Mouse (Mus musculus) T-helper 17 cell (primary cell): ENCODE measurements around the gene Bcr.

ENCODE experiments used
- in situ Hi-C, 2 experiments: fragments of 300-600 bp; cut with MboI, MseI; formaldehyde crosslinking; loops; 1 replicate in 1 of 2; 2 replicates in 1 of 2; pipeline ENCODE4 v1.15.1; 2025; ENCODE audit warnings: high pct_unique_total_duplicates in 2 of 2

The Bcr gene

DNA sequence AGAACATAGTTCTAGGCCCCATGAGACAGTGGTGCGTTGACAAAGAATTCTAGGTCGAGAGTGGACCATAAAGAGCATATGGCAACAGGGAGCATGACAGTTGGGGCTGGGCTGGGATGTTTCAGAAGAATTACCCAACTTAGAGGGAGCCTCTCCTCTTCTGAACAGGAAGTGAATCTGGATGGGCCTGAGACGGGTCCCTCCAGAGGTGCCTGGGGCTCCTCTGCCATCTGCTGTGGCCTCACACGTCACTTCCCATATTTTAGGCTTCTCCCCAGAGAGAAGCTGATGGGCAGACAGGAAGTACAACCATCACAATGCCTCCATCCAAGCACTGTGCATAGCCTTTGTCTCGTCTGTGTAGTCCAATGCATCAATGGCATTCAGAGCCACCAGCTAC, 4.7 kb upstream of the Bcr start:
- in situ Hi-C loops, result loop anchor here (5.0 to 10.0 kb wide), 2 partner anchors 97 to 769 kb away; partner anchors contain the start of gene Gstt4 (in 1 of the 2)

DNA sequence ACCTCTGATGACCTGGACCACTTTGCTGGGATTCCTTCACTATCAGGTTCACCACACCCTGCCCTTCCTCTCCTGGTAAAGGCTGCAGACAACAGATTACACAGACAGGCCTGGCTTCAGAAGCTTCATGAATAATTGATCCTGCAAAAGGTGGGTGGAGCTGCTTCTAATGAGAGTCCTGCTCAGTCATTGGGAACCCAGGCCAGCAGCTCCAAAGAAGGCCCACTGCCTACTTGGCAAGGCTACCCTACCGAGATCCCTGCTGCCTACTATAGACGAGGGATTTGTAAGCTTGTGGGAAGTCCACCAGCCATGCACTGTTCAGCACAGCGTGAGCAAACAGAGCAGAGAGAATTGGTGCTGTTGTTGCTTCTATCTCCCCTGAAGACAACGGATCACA, 4.1 kb upstream of the Bcr start:
- in situ Hi-C loops, result loop anchor here (5.0 to 10.0 kb wide), 2 partner anchors 96 to 769 kb away; partner anchors contain the start of gene Gstt4 (in 1 of the 2)

DNA sequence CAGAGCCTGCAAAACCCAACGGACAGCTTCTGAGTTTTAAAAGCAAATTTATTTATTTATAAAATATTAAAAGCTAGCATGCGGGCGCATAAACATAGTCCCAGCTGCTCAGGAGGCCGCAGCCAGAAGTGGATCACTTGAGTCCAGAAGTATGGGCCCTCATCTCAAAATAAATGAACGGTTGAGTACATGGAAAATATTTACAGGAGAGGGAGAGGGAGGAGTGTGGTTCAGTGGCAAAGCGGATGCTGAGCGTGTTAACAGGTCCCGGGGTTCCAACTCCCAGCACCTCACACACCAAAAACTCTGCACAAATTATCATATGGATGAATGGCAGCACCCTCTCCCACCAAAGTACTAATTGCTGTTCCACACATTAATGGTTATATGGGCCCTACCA, 2.1 kb upstream of the Bcr start:
- in situ Hi-C loops, result loop anchor here (5.0 to 10.0 kb wide), 2 partner anchors 94 to 766 kb away; partner anchors contain the start of gene Gstt4 (in 1 of the 2)

DNA sequence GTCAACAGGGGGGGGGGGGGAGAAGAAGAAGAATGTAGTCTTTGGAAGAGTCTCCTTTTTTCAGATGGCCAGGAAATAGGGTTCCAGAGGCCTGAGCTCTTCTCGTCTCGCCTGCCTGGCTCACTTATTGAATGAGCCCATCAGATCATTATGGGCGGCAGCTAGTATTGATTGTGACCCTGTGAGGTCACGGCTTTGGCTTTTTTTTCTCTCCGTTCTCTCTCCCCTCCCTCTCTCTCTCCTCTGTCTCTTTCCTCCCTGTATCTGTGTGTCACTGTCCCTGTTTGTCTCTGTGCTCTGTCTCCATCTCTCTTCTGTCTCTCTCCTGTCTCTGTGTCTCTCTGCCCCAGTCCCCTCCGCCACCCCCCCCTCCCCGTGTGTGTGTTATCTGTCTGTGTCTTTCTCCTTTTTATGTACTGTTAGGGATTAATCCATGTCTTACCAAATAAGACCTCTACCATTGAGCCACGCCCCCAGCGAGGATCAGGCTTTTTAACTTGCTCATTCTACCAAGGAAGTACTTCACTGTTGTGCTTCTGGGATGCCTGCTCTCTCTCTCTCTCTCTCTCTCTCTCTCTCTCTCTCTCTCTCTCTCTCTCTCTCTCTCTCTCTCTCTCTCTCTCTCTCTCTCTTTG, 1.5 kb upstream of the Bcr start:
- in situ Hi-C loops, result loop anchor here (5.0 to 10.0 kb wide), 2 partner anchors 93 to 766 kb away; partner anchors contain the start of gene Gstt4 (in 1 of the 2)

DNA sequence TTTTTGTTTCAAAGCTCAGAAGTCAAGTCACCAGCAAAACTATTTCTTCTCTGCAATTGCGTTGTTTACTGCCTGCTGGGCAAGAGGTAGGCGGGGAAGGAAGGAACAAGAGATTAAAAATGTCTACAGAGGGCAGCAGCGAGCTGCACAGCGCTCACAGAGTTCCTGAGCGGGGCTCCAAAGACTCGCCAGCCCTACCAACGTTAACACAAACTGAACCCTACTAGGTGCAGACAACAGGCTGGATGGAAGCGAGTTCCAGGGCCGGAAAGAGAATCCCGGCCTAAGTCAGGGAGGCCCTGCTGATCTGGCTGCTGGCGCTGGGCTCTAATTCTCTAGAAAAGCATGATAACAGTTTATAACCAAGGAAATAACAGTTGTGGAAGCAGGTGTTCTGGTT, 996 bp upstream of the Bcr start:
- in situ Hi-C loops, result loop anchor here (5.0 to 10.0 kb wide), 2 partner anchors 93 to 765 kb away; partner anchors contain the start of gene Gstt4 (in 1 of the 2)

DNA sequence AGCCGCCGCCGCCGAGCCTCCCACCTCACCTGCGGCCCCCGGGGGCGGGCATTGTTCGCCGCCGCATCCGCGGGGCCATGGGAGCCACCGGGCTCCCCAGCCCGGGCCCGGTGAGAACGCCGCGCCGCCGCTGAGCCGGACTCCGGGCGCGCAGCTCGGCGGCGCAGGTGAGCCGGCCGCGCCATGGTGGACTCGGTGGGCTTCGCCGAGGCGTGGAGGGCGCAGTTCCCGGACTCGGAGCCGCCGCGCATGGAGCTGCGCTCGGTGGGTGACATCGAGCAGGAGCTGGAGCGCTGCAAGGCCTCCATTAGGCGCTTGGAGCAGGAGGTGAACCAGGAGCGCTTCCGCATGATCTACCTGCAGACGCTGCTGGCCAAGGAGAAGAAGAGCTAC, 447 bp downstream of the Bcr start:
- in situ Hi-C loops, result loop anchor here (5.0 kb wide), 2 partner anchors 41 to 421 kb away; no protein-coding TSS in a partner anchor

DNA sequence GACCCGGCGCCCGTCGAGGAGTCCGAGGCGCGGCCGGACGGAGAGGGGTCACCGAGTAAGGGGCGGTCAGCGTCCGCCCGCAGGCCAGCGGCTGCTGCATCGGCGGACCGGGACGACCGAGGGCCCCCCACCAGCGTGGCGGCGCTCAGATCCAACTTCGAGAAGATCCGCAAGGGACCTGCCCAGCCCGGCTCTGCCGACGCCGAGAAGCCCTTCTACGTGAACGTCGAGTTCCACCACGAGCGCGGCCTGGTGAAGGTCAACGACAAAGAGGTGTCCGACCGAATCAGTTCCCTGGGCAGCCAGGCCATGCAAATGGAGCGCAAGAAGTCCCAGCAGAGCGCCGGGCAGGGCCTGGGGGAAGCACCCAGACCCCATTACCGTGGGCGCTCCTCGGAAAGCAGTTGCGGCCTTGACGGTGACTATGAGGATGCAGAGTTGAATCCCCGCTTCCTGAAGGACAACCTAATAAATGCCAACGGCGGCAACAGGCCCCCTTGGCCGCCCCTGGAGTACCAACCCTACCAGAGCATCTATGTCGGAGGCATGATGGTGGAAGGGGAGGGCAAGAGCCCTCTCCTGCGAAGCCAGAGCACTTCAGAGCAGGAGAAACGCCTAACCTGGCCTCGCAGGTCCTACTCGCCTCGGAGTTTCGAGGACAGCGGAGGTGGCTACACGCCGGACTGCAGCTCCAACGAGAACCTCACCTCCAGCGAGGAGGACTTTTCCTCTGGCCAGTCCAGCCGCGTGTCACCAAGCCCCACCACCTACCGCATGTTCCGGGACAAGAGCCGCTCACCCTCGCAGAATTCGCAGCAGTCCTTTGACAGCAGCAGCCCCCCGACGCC, 1.2 kb downstream of the Bcr start:
- in situ Hi-C loops, result loop anchor here (5.0 kb wide), 2 partner anchors 41 to 421 kb away; no protein-coding TSS in a partner anchor

DNA sequence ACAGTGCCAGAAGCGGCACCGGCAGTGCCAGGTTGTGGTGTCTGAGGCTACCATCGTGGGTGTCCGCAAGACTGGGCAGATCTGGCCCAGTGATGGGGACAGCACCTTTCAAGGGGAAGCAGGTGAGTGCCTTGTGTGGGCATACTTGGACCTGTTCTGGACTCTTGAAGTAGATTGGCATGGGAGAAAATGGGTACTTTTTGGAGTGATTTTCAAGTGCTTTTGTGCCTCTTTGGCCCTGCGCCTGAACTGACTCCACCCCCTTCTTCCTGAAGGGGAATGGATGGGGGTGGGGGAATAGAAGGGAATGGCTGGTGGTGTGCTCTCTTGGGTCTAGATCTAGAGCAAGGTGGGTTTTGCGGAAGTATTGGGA, 1.8 kb downstream of the Bcr start:
- in situ Hi-C loops, result loop anchor here (5.0 kb wide), 2 partner anchors 40 to 420 kb away; no protein-coding TSS in a partner anchor

DNA sequence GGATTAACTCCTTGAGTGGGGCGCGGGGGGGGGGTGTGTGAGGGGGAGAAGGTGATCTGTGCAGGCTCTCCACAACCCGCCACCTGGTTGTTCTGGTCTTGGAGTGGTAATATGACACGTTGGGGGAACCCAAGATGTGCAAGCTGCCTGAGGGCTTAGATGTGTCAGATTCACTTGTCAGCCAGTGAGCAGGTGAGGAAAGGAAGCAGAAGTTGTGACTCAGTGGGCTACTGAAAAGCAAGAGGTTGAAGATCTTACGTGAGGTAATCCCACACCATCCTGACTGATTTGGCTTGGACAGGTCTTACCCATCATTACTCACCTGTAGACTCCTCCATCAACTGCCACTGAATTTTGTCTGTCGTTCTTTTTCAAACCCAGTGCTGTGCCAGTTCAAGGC, 2.2 kb downstream of the Bcr start:
- in situ Hi-C loops, result loop anchor here (5.0 kb wide), 2 partner anchors 40 to 420 kb away; no protein-coding TSS in a partner anchor

DNA sequence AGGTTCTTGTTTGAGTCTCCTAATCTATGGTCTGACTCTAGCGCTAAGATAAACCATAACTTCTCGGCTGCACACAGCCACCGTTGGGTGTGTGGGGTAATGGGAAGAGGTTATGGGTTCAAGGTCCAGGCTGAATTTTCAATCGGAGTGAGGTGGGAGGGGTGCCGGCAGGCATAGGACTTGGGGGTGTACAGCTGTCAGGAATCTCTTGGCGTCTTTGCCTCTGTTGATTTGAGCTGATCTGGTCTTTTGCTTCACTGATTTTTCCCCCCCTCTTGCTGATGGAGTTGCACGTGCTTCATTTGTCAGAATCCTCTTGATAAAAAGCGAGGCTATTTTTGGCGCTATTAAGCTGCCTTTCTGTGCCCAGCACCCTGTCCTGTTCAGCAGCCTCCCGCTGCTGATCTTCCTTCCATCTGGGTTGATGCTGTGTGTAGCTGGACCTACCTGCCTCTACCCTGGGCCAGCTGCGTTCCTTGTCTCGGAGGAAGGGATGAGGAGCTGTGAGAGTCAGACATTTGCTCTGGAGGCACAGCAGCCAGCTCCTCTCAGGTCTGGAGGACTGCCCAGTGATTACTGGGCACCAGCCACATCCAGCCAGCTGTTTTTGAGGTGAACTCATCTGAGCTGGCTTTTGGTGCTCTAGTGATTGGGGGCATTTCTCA, 3.0 kb downstream of the Bcr start:
- in situ Hi-C loops, result loop anchor here (5.0 kb wide), 2 partner anchors 39 to 419 kb away; no protein-coding TSS in a partner anchor

DNA sequence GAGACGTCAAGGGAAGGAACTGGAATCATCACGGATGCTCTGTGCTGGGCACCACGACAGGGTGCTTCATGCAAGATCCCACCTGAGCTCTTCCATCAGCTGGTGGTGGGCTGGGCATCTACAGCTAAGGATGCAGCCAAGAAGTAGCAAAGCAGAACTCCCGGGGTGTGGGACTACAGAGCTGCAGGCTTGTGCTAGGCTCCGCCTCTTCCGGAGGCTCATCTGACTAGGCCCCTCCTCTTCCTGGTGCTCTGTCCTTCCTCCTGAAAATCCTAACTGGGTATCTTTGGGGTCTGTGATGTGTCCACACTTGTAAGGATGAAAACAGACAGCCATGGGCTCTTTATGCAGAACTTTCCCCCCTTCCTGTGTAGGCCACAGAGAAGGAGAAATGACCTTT, 5.3 kb downstream of the Bcr start:
- in situ Hi-C loops, result no loop called here

DNA sequence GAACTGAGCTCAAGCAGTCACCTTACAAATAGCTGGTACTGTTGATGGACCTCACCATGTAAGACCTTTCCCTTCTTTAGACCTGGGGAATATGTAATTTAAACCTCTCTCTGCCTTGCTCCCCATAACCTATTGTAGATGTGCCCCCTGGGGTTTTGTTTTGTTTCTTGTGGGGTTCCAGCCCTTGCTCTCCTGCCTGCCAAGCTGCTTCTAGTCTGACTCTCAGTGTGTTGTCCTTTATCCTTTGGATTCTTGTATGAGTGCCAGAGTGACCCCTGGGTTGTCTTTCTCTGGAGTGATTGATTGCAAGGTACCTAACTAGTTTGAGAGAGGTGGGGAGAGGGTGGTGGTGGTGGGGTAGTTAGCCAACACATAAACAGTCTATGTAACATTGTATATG, 7.1 kb downstream of the Bcr start:
- in situ Hi-C loops, result no loop called here

DNA sequence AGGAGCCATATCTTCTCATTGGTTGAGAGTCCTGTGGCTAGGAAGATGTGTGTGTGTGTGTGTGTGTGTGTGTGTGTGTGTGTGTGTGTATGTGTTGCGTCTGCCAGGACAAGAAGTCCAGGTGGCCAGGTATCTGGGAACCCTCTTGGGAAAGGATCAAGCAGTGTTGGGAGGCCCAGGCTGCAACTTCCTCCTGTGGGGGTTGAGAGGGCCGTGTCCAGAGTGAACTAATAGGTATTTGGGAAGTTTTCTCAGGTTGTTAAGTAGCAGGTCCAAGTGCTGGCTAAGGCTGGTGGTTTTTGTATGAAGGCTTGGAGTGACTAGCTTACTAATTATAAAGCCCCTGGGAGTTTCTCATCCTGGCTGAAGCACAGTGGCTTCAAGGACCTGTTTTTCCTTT, 7.7 kb downstream of the Bcr start:
- in situ Hi-C loops, result no loop called here

DNA sequence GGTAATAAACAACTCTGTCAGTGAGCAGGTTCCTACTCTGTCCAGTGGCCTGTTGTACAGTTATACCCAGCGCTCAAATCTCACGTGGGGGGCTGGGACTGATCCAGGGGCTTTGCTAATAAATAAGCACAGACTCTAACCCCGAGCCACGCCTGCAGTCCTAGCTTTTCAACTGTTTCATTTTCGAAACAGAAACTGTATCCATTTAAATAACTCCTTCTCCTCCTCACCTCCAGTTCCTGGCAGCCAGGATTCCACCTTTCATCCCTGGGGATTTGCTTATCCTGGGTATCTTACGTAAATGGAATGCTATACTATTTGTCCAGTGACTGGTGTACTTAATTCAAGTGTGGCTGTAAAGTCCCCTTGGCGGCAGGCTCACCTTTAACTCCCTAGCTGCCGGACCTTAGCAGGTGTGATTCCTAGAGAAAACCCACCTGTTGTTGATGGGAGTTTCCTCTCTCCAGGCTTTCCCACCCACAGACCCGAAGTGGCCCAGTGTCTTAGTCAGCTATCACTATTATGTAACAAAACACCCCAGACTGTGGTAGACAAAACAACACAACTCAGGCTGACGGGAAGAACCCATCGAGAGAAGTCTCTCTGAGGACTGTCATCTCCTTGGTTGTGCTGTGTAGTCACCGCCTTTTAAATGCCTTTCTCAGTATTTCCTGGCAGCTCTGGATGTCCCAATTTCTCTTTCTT, 8.4 kb downstream of the Bcr start:
- in situ Hi-C loops, result no loop called here

DNA sequence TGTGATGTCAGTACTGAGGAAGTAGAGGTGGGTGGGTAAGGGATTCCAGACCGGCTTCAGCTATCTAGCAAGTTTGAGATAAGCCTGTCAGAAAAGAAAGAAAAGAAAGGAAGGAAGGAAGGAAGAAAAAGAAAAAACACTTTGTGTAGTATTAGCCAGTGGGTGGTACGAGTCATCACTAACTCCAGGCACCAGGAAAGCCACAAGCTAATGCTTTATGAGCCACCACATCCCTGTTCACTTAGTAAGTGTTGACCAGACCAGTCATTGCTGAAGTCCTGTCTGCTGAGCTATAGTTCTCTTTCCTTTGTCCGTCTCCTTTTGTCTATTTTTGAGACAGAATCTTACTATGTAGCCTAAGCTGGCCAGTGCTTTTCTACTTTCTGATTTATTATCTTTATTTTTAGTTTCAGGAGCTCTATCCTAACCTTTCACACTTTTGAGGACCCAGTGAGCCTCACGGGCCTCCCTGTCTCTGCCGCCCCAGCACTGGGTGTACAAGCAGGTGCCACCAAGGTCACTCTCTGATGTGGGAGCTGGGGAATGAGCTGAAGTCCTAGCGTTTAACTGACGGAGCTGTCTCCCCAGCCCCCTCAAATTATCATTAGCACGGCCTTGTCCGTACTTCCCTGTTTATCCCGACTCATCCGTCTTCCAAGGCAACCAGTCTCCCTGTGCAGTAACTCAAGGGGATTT, 10.0 kb downstream of the Bcr start:
- in situ Hi-C loops, result no loop called here

DNA sequence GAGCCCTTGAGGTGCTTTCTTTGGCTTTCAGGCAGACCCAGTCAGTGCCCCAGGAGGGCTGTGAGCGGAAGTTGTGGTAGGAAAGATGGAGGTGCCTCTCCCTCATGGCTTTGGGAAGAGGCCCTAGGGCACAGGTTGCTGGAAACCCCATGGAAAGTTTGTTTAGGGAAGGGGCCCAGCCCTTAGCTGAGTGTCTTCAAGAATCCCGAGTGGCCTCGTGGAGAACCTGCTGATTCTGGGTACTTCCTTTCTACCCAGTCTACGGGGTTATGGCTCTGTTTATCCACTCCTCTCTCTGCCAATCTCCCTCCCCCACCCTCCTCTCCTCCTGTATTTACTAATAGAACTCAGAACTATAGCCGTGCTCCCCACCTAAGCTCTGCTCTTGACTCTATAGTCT, 15.3 kb downstream of the Bcr start:
- in situ Hi-C loops, result no loop called here

DNA sequence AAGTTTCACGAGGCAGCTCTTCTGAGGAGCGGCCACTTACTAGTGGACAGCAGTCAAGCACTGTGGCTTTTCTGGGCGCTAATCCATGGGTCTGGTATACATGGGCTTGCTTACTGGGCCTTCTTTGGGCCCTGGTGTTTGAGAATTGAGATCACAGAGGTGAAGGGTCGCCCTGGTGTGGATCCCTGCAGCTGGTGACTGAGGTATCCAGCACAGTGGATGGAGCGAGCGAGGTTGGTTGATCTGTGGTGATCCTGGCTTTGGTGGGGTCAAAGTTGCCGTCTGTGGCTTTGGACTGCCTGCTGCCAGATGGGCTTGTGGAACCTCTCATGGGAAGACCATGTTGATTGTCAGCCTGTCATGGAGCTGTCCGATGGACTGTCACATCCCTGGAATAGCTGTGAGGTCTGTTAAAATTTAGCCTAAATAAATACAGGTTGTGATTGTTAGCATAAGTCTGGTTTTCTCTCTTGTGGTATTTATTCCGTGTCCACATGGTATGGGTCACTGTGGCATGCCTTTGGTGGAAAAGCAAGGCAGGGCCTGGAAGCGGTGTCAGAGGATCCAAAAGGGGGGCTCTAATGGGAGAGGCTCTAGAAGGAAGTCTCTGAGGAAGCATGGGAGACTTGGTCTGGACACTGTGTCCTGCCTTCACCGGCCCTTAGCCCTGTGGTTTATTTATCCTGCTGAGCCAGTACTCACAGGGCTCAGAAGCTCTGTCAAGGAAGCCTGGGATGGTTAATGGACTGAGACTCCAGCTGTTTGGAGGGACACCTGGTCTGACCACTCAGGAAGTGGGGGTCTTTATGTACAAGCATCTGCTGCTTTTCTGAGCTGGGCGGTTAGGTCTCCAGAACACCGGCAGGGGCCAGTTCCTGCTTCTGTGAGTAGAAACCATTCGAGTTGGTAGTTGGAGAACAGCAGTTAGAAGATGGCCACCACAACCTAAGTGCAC, 18.1 kb downstream of the Bcr start:
- in situ Hi-C loops, result no loop called here

DNA sequence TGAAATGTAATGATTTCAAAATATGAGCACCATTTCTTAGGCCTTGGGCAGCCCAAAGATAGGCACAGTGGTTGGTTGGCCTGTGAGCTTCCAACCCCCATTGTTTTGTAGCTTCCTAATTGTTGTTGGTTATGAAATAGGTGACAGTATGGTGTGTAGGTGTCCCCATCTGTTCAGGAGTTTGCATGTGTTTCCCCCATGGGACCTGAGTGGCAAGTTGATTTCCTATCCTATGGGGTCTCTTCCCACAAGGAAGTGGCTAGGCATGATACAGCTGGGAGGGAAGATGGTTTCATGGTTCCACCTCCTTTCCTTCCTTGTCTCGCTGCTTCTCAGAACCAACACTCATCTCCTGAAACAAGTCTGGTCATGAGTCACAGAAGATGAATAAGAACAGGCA, 24.9 kb downstream of the Bcr start:
- in situ Hi-C loops, result no loop called here

DNA sequence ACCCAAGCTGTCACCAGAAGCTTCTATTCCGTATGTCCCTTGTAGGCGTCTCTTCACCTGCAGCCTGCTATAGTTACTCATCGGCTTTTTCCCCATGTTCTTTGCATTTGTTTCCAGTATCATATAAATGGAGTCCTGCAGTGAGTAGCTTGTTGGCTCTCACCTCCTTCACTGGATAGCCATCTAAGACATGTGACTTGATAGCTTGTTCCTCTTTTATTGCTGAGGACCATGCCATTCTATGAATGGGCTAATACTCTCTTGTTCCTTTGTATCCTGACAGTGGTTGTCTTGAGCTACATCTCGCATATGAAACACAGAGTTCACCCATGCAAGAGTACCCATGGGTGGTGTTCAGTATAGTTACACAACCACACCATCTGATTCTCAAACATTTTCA, 28.1 kb downstream of the Bcr start:
- in situ Hi-C loops, result no loop called here
